Mouse (Mus musculus) cerebellum, adult 2 months (tissue): ENCODE measurements around the gene Adsl. TPM values are rescaled to one million over a fixed set of nuclear protein-coding genes. Genes with fewer than 3 reads are reported as not detected.

Source experiments
- DNase-seq, 2 experiments: peaks; one replicate each; pipeline ENCODE4 v3.0.0; 2021
- H3K27ac ChIP-seq: fragments of 200-500 bp; 2 replicates; pipeline ENCODE4 v1.5.1; 2012; ENCODE audit warnings: low read length, control low read depth, inconsistent platforms; ENCODE audit not compliant: insufficient read depth
- H3K27me3 ChIP-seq: fragments of 200-500 bp; 2 replicates; pipeline ENCODE4 v1.6.1; 2012; ENCODE audit warnings: inconsistent platforms, mild to moderate bottlenecking, low read length, moderate library complexity; ENCODE audit not compliant: control insufficient read depth, insufficient read depth
- H3K4me1 ChIP-seq: fragments of 200-500 bp; 2 replicates; pipeline ENCODE4 v1.6.1; 2011; ENCODE audit warnings: low read length; ENCODE audit not compliant: control insufficient read depth, insufficient read depth
- H3K4me3 ChIP-seq: fragments of 200-500 bp; replicated peaks from 2 replicates; pipeline ENCODE3; 2011; ENCODE audit warnings: mild to moderate bottlenecking, low read depth, low read length, control low read depth; ENCODE audit not compliant: insufficient read depth
- CTCF ChIP-seq: fragments of 200-500 bp; IDR thresholded peaks from 2 replicates; pipeline ENCODE4 v1.5.1; 2011; ENCODE audit warnings: low read depth, mild to moderate bottlenecking, control low read depth, low read length, moderate library complexity, borderline replicate concordance; ENCODE audit not compliant: insufficient read depth
- POLR2A ChIP-seq: fragments of 200-500 bp; IDR thresholded peaks from 2 replicates; pipeline ENCODE4 v1.6.1; 2011; ENCODE audit warnings: low read length, control low read depth, borderline replicate concordance; ENCODE audit not compliant: insufficient read depth
- WGBS: fragments of 180-500 bp; shearing (Covaris S2); methylation state at CpG from one replicate; pipeline ENCODE4 v1.1.7; 2018; 5-methylcytosine and 5-hydroxymethylcytosine counted together
- polyA plus RNA-seq: library from polyadenylated mRNA; depleted of rRNA; stranded (reverse); fragments of >200 nt; gene quantifications from 2 replicates; pipeline ENCODE4 v1.2.3, GENCODE M21; 2012

Adsl gene
- polyA plus RNA-seq, 1 experiment, result 69.7 TPM

DNA sequence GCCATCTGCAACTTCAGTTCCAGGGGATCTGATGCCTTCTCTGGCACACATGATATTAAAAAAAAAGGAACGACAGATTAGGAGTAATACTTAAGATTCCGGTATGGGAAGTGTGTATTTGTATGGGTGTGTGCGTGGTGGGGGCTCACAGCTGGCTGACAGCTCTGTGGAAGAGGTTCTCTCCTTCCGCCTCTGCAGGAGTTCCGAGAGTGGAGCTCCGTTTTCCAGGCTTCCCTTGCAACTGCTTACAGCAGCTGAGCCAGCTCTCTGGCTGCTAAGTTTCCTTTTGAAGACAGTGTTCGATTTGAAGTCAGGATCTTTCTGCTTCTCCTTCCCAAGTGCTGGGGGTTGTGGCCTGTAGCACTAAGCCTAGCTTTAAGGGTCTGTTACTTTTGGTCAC lies 1.8 kb downstream of the Adsl start:
- Histone ChIP-seq H3K27ac (no peak overlapping the region), H3K27me3 (no peaks in the 10 kb centered on the region), H3K4me3 (no peak overlapping the region), H3K4me1 (no peaks in the 10 kb centered on the region)
- WGBS, result 71% methylated on average over 7 of the region's 7 CpGs
- DNase-seq, result no peak
- TF ChIP-seq POLR2A, result no peak
- no peak for TF ChIP-seq CTCF

- H3K4me3 ChIP-seq, result no peak overlapping the region
- TF ChIP-seq POLR2A (no peak), CTCF (no peak)
- DNase-seq, result no peak
- no peaks in the 10 kb centered on the region for H3K4me1 ChIP-seq
- H3K27me3 ChIP-seq, result no peaks in the 10 kb centered on the region
- no peak overlapping the region for H3K27ac ChIP-seq
- 91% methylated on average over 9 of the region's 9 CpGs for WGBS
These were observed 5.7 kb downstream of the Adsl start for GRCm38 (mm10) chr15:80953971-80954370.

GRCm38 (mm10) chr15:80954861-80955260 lies 6.6 kb downstream of the Adsl start:
- 78% methylated on average over 3 of the region's 3 CpGs for WGBS
- no peak for DNase-seq
- Histone ChIP-seq H3K4me3 (no peak overlapping the region), H3K4me1 (no peaks in the 10 kb centered on the region), H3K27me3 (no peaks in the 10 kb centered on the region), H3K27ac (no peak overlapping the region)
- TF ChIP-seq CTCF, result no peak
- TF ChIP-seq POLR2A, result no peak

GRCm38 (mm10) chr15:80955836-80956438 lies 7.6 kb downstream of the Adsl start:
- 94% methylated on average over 12 of the region's 12 CpGs for WGBS
- TF ChIP-seq CTCF (no peak), POLR2A (no peak)
- H3K27ac ChIP-seq, result no peak overlapping the region
- no peaks in the 10 kb centered on the region for H3K4me1 ChIP-seq
- no peak overlapping the region for H3K4me3 ChIP-seq
- DNase-seq, result no peak
- no peaks in the 10 kb centered on the region for H3K27me3 ChIP-seq

DNA sequence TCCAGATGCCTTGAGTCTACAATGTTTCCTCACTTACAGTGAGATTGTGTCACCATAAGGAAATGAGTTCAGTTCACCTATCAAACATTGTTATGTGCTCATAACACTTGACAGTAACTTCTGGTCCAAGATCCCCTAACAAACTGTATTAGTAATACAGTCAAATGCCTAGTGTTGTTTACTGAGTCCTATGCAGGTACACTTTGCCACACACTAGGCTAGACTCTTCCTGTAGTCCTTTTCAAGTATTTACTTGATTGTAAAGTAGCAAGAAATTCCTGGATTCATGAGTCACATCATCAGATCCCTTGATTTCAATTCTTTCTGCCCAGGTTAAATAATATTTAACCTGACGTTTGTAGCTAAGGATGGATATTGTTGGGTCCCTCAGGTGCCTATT lies 21.1 kb downstream of the Adsl start:
- Histone ChIP-seq H3K4me1 (no peaks in the 10 kb centered on the region), H3K4me3 (no peak overlapping the region), H3K27ac (no peak overlapping the region), H3K27me3 (no peaks in the 10 kb centered on the region)
- no peak for TF ChIP-seq POLR2A
- no peak for TF ChIP-seq CTCF
- DNase-seq, result no peak
- WGBS, result 92% methylated on average over 1 of the region's 1 CpGs

DNA sequence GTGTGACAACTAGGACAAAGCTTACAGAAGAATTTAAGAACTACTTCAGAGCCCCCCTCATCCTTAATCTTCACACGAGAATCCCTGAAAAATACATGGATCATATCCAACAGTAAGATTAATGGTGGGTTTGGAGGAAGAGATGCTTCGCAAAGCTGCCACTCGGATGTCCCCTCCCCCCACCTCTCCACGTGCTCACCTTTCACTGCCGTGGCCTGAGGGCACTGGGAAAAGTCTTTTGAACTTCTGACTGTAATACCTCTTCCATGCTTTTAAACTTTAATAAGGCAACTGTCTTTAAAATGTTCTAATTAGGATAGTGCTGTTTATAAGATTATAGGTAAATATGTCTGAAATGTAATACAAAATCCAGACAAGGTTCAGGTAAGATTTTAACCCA lies 26.0 kb downstream of the Adsl start:
- Histone ChIP-seq H3K4me1 (peaks cover under 1% of the 10 kb centered on the region; the same call in 1 of the 2 replicates), H3K27me3 (no peaks in the 10 kb centered on the region), H3K4me3 (no peak overlapping the region), H3K27ac (no peak overlapping the region)
- TF ChIP-seq POLR2A (no peak), CTCF (no peak)
- DNase-seq, result no peak
- 56% methylated on average over 5 of the region's 5 CpGs for WGBS

- no peak overlapping the region for H3K4me3 ChIP-seq
- WGBS, result 86% methylated on average over 3 of the region's 3 CpGs
- no peak for TF ChIP-seq CTCF
- TF ChIP-seq POLR2A, result no peak
- H3K27ac ChIP-seq, result no peak overlapping the region
- H3K4me1 ChIP-seq, result peaks cover 3% of the 10 kb centered on the region; the same call in 1 of the 2 replicates
- no peaks in the 10 kb centered on the region for H3K27me3 ChIP-seq
- DNase-seq, result no peak
These were observed 27.4 kb downstream of the Adsl start for GRCm38 (mm10) chr15:80975666-80976065.

DNA sequence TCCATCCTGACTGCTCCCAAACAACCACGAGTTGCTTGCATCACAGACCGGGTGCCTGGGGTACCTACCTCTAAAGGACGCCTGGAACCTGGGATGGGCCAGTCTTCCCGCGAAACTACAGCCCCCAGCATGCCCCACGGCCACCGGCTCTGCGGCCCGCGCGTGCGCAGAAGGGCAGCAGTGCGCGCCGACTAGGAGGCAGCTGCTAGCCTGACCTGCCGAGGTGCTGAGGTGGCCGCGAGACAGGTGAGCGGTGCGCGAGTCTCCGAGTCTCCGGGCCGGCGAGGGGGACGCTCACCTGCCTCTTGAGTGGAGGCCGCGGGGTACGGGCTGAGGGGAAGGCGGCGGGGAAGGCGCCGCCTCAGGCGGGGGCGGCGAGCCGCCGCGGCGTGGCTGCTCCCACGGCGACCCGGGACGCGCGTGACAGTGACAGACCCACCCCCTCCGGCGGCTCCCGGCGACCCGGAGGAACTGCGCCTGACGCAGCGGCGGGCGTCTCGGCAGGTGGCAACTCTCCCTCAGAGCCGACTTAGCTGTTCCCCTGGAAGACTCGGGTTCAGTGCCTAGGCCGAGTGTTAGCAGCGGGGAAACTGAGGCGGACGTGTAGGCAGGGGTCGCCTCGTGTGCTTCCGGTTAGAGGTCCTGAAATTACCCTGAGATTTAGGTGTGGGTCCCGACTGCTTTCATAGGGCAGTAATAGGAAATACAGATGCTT lies 29.5 kb downstream of the Adsl start, which contains the start of gene Sgsm3:
Gene Sgsm3, plus strand, starts transcription at position 146 of the 715 bp plus-strand sequence.
- WGBS, result 1% methylated on average over 67 of the region's 67 CpGs
- H3K4me1 ChIP-seq, result peaks cover 3% of the 10 kb centered on the region; the same call in 1 of the 2 replicates
- TF ChIP-seq POLR2A, result peak; percentile 88
- no peak for TF ChIP-seq CTCF
- peak; percentile 92 for DNase-seq
- H3K4me3 ChIP-seq, result peak within 1 kb of the TSS; percentile 60
- peak within 1 kb of the TSS; percentile 57; the same call in 1 of the 2 replicates for H3K27ac ChIP-seq
- no peaks in the 10 kb centered on the region for H3K27me3 ChIP-seq
